Mouse (Mus musculus) bone marrow macrophage, adult 2 months (primary cell): ENCODE data around the gene Fabp6. TPM values are rescaled to one million over a fixed set of nuclear protein-coding genes. Genes with fewer than 3 reads are reported as not detected.

ENCODE experiments used
- H3K27ac ChIP-seq: 2 replicates; pipeline ENCODE4 v1.5.1; 2012; ENCODE audit warnings: low read depth, low read length; ENCODE audit not compliant: insufficient read depth
- H3K4me1 ChIP-seq: 2 replicates; pipeline ENCODE4 v1.6.1; 2012; ENCODE audit warnings: low read length; ENCODE audit not compliant: control insufficient read depth, insufficient read depth
- H3K4me3 ChIP-seq: 2 replicates; pipeline ENCODE4 v1.5.1; 2012; ENCODE audit warnings: mild to moderate bottlenecking, low read length, moderate library complexity; ENCODE audit not compliant: insufficient read depth
- CTCF ChIP-seq: IDR thresholded peaks from 2 replicates; pipeline ENCODE4 v1.5.1; 2012; ENCODE audit warnings: low read depth, mild to moderate bottlenecking, low read length, moderate library complexity
- POLR2A ChIP-seq: IDR thresholded peaks from 2 replicates; pipeline ENCODE4 v1.6.1; 2012; ENCODE audit warnings: mild to moderate bottlenecking, low read depth, low read length, borderline replicate concordance
- polyA plus RNA-seq: library from polyadenylated mRNA; stranded (reverse); fragments of >200 nt; gene quantifications from 2 replicates; pipeline ENCODE4 v1.2.4, GENCODE M21; 2012; ENCODE audit not compliant: missing spikeins, insufficient read depth, insufficient read length

Gene Fabp6
- polyA plus RNA-seq, 1 experiment = not detected

- Histone ChIP-seq H3K4me3 (no peak overlapping the region), H3K27ac (no peak overlapping the region), H3K4me1 (peaks cover 10% of the 10 kb centered on the region)
- TF ChIP-seq POLR2A = no peak
- no peak for TF ChIP-seq CTCF
Observed at GRCm38 (mm10) chr11:43548657-43549435, 52.5 kb downstream of the Fabp6 start.

GRCm38 (mm10) chr11:43548148-43548547, 53.2 kb downstream of the Fabp6 start:
- Histone ChIP-seq H3K4me1 (peaks cover 10% of the 10 kb centered on the region), H3K27ac (no peak overlapping the region), H3K4me3 (no peak overlapping the region)
- TF ChIP-seq CTCF (no peak), POLR2A (no peak)

GRCm38 (mm10) chr11:43546678-43547077, 54.7 kb downstream of the Fabp6 start:
- TF ChIP-seq POLR2A = no peak
- no peak overlapping the region for H3K4me3 ChIP-seq
- peaks cover 7% of the 10 kb centered on the region for H3K4me1 ChIP-seq
- H3K27ac ChIP-seq = no peak overlapping the region

Other genes starting within 250 kb of the Fabp6 start
- gene Pttg1, start 175.3 kb downstream of the Fabp6 start, polyA plus RNA-seq = 60.1 and 81.7 TPM in 2 replicates
- 65.4 and 68.9 TPM in 2 replicates for gene Slu7, start 167.8 kb downstream of the Fabp6 start, polyA plus RNA-seq
- gene C1qtnf2, start 127.3 kb downstream of the Fabp6 start, polyA plus RNA-seq = not detected in 2 replicates
- gene Ccnjl, start 72.8 kb downstream of the Fabp6 start, polyA plus RNA-seq = not detected in 2 replicates
- gene 4933415A04Rik, start 14.5 kb downstream of the Fabp6 start, polyA plus RNA-seq = not detected in 2 replicates
- 35.4 and 36.2 TPM in 2 replicates for gene Pwwp2a, start 80.5 kb upstream of the Fabp6 start, polyA plus RNA-seq
- gene Ttc1, start 146.5 kb upstream of the Fabp6 start, polyA plus RNA-seq = 41.5 and 42.4 TPM in 2 replicates